Mouse (Mus musculus) liver, embryonic 11.5 days (tissue): ENCODE results near the gene Lefty1. TPM values are rescaled to one million over a fixed set of nuclear protein-coding genes. Genes with fewer than 3 reads are reported as not detected.
"Not testable (repeated sequence)": the region's sequence is repeated elsewhere in the genome, so short reads cannot be mapped to it uniquely, and the experiment has no call there.

Experiments
- ATAC-seq: fragments of 200-750 bp; cut with Nextera tagmentation; replicated peaks from 2 replicates; pipeline ENCODE4 v1.8.0; 2017; ENCODE audit warnings: moderate number of reproducible peaks, mild to moderate bottlenecking, moderate TSS enrichment, moderate library complexity; ENCODE audit not compliant: low FRiP score
- DNase-seq: peaks from one replicate; pipeline ENCODE4 v3.0.0-alpha.2; 2017; ENCODE audit warnings: low spot score
- H3K27ac ChIP-seq: fragments of 300-500 bp; sonication (generic); 2 replicates; pipeline ENCODE4 v1.5.1; 2014; ENCODE audit warnings: mild to moderate bottlenecking, low read depth, low read length, control low read depth
- H3K27me3 ChIP-seq: fragments of 300-500 bp; sonication (generic); replicated peaks from 2 replicates; pipeline ENCODE4 v1.6.1; 2014; ENCODE audit warnings: low read length, mixed read lengths; ENCODE audit not compliant: control insufficient read depth, insufficient read depth
- H3K36me3 ChIP-seq: fragments of 300-500 bp; sonication (generic); 2 replicates; pipeline ENCODE4 v1.6.1; 2014; ENCODE audit warnings: mild to moderate bottlenecking, low read length, moderate library complexity, mixed read lengths; ENCODE audit not compliant: control insufficient read depth, insufficient read depth
- H3K4me1 ChIP-seq: fragments of 300-500 bp; sonication (generic); replicated peaks from 2 replicates; pipeline ENCODE4 v1.6.1; 2014; ENCODE audit warnings: low read length, mixed read lengths; ENCODE audit not compliant: control insufficient read depth, insufficient read depth
- H3K4me2 ChIP-seq: fragments of 300-500 bp; sonication (generic); 2 replicates; pipeline ENCODE4 v1.6.1; 2014; ENCODE audit warnings: mild to moderate bottlenecking, control low read depth, moderate library complexity
- H3K4me3 ChIP-seq: fragments of 300-500 bp; sonication (generic); 2 replicates; pipeline ENCODE4 v1.5.1; 2014; ENCODE audit warnings: low read depth, low read length, control low read depth
- H3K9ac ChIP-seq: fragments of 300-500 bp; sonication (generic); 2 replicates; pipeline ENCODE4 v1.6.1; 2014; ENCODE audit warnings: low read depth, low read length, control low read depth
- H3K9me3 ChIP-seq: fragments of 300-500 bp; sonication (generic); 2 replicates; pipeline ENCODE4 v1.6.1; 2016; ENCODE audit warnings: low read length, inconsistent platforms, mixed read lengths; ENCODE audit not compliant: control insufficient read depth
- WGBS: fragments of 180-500 bp; shearing (Covaris S2); extraction: QIAGEN DNeasy Blood & Tissue Kit; methylation state at CpG from one replicate; pipeline ENCODE4 v1.1.7; 2014; 5-methylcytosine and 5-hydroxymethylcytosine counted together
- polyA plus RNA-seq: library from polyadenylated mRNA; unstranded; fragments of >200 nt; fragmentation: Nextera tagmentation; extraction: Ambion mirVana; gene quantifications from 2 replicates; pipeline ENCODE4 v1.2.1, GENCODE M21; 2014

Gene Lefty1
- polyA plus RNA-seq = 7.3 and 9.5 TPM in 2 replicates

DNA sequence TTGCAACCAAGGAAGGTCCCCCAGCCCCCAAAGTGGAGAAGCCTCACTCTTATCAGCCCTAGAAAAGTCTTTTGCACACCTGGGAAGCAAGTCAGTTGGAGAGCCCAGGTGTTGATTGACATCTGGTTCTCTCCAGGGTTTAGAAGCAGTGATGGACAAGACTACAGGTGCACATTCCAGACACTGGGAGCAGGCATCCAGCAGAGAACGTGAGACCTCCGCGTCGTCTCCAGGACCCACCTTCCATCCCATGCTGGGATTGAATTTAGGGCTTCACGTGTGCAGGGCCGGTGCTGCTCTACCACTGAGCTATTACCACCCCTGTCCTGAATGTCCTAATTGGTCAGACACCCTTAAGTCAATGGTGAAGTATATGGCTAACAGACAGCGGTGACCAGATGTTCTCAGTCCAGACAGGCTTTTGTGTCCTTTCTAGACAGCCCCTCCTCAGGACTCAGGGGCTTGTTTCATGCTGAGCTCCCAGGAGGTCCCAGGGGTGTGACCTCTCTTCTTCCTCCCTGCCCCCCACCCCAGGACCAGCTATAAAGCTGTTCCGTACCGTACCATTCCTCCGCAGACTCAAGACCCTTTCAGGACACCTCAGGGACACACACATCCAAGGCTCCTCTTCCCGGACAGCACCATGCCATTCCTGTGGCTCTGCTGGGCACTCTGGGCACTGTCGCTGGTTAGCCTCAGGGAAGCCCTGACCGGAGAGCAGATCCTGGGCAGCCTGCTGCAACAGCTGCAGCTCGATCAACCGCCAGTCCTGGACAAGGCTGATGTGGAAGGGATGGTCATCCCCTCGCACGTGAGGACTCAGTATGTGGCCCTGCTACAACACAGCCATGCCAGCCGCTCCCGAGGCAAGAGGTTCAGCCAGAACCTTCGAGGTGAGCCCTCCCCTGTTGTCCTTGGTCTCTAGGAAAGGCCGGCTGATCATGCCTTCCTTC, at the start of gene Lefty1:
Gene Lefty1, plus strand, starts transcription at position 556 of the 953 bp plus-strand sequence.
- Histone ChIP-seq H3K27me3 (peaks cover 34% of the 10 kb centered on the region), H3K4me2 (peak within 1 kb of the TSS; percentile 71), H3K9me3 (no peaks in the 10 kb centered on the region), H3K27ac (no peak within 1 kb of the TSS), H3K36me3 (no peaks in the 10 kb centered on the region), H3K4me1 (peaks cover 8% of the 10 kb centered on the region; the same call in 1 of the 2 replicates), H3K4me3 (no peak within 1 kb of the TSS), H3K9ac (peak within 1 kb of the TSS; percentile 62; the same call in 1 of the 2 replicates)
- no peak for ATAC-seq
- no peak for DNase-seq
- WGBS = 20% methylated on average over 21 of the region's 21 CpGs

- Histone ChIP-seq H3K27ac (no peak overlapping the region), H3K9ac (no peak overlapping the region)
- no peak for DNase-seq
Observed at GRCm38 (mm10) chr1:180888556-180889042, 46.2 kb upstream of the Lefty1 start.

GRCm38 (mm10) chr1:180889172-180889571, 45.6 kb upstream of the Lefty1 start:
- H3K4me3 ChIP-seq = no peak overlapping the region
- H3K27me3 ChIP-seq = peaks cover 37% of the 10 kb centered on the region
- H3K9ac ChIP-seq = no peak overlapping the region
- no peaks in the 10 kb centered on the region for H3K9me3 ChIP-seq
- ATAC-seq (no peak), DNase-seq (no peak)
- no peak overlapping the region for H3K4me2 ChIP-seq
- H3K36me3 ChIP-seq = no peaks in the 10 kb centered on the region
- no peak overlapping the region for H3K27ac ChIP-seq
- 42% methylated on average over 7 of the region's 7 CpGs for WGBS
- peaks cover 8% of the 10 kb centered on the region; the same call in 1 of the 2 replicates for H3K4me1 ChIP-seq

More at GRCm38 (mm10) chr1:180888556-180889042, 46.2 kb upstream of the Lefty1 start:
- Histone ChIP-seq H3K36me3 (no peaks in the 10 kb centered on the region), H3K9me3 (no peaks in the 10 kb centered on the region), H3K4me1 (peaks cover 11% of the 10 kb centered on the region), H3K4me2 (no peak overlapping the region), H3K27me3 (peaks cover 31% of the 10 kb centered on the region), H3K4me3 (no peak overlapping the region)
- ATAC-seq = no peak
- 17% methylated on average over 13 of the region's 13 CpGs for WGBS

- no peak overlapping the region for H3K27ac ChIP-seq
- H3K4me3 ChIP-seq = no peak overlapping the region
- no peak overlapping the region for H3K4me2 ChIP-seq
- 30% methylated on average over 6 of the region's 6 CpGs for WGBS
- DNase-seq (no peak), ATAC-seq (no peak)
- H3K9ac ChIP-seq = no peak overlapping the region
- H3K27me3 ChIP-seq = peaks cover 44% of the 10 kb centered on the region
- H3K36me3 ChIP-seq = no peaks in the 10 kb centered on the region
- H3K4me1 ChIP-seq = 0 out of 2 replicates have a peak, but pooled peaks cover 5% of the 10 kb centered on the region
- no peaks in the 10 kb centered on the region for H3K9me3 ChIP-seq
Observed at GRCm38 (mm10) chr1:180889841-180890240, 45.0 kb upstream of the Lefty1 start.

GRCm38 (mm10) chr1:180892808-180893207, 42.0 kb upstream of the Lefty1 start, which contains the start of gene Lefty2:
Gene Lefty2, plus strand, starts transcription at chr1:180893108.
- Histone ChIP-seq H3K9me3 (no peaks in the 10 kb centered on the region), H3K27me3 (peaks cover 48% of the 10 kb centered on the region), H3K27ac (no peak within 1 kb of the TSS), H3K9ac (no peak within 1 kb of the TSS), H3K4me2 (no peak within 1 kb of the TSS), H3K36me3 (no peaks in the 10 kb centered on the region), H3K4me3 (no peak within 1 kb of the TSS), H3K4me1 (0 out of 2 replicates have a peak, but pooled peaks cover 5% of the 10 kb centered on the region)
- no peak for DNase-seq
- WGBS = 47% methylated on average over 10 of the region's 10 CpGs
- no peak for ATAC-seq

DNA sequence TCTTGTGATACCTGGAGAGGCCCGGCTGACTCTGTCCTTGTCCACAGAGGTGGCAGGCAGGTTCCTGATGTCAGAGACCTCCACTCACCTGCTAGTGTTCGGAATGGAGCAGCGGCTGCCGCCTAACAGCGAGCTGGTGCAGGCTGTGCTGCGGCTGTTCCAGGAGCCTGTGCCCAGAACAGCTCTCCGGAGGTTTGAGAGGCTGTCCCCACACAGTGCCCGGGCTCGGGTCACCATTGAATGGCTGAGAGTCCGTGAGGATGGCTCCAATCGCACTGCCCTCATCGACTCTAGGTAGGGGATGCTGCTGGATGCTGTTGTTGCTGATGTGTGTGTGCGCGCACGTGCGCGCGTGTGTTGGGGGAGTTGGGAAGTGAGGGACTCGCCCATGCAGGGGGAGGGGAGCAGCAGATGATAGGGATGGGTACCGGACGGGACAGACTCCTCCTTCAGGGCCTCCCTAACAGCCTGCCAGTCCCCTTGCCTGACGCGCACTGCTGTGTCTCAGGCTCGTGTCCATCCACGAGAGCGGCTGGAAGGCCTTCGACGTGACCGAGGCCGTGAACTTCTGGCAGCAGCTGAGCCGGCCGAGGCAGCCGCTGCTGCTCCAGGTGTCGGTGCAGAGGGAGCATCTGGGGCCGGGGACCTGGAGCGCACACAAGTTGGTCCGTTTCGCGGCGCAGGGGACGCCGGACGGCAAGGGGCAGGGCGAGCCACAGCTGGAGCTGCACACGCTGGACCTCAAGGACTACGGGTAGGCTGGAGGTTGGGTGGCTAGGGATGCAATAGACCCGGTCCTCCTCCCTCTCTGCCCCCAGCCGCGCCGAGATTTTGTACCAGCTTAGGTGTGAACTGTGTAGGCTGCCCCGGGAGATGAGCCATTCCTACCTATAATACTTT, 40.5 kb upstream of the Lefty1 start:
- not testable (repeated sequence) for H3K27ac ChIP-seq, H3K4me1 ChIP-seq, H3K9me3 ChIP-seq, DNase-seq, H3K9ac ChIP-seq, H3K36me3 ChIP-seq
- H3K4me3 ChIP-seq = peak overlapping the region; percentile 10; the same call in 1 of the 2 replicates
- ATAC-seq = peak; percentile 40; the same call in 1 of the 2 replicates
- H3K4me2 ChIP-seq = peak overlapping the region; percentile 42
- WGBS = 10% methylated on average over 46 of the region's 51 CpGs
- peaks cover 46% of the 10 kb centered on the region for H3K27me3 ChIP-seq

DNA sequence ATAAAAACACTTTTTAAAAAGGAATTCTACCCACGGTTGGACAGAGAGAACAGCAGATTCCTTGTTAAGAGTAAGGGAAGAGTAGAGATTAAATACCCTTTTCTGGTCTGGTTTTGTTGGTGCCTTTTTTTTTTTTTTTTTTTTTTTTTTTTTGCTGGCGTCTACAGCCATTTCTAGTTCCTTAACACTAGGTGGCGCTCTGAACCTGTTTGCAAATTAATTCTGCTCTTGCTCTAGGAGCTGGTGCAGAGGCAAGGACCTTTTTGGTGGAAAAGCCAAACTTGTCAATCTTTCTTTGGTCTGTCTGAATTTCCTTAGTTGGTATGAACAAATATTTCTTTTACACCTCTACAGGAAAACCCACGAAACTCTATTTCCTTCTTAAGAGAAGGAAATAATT, 33.7 kb upstream of the Lefty1 start:
- no peak for DNase-seq
- H3K4me3 ChIP-seq = no peak overlapping the region
- no peak overlapping the region for H3K27ac ChIP-seq
- H3K9me3 ChIP-seq = no peaks in the 10 kb centered on the region
- H3K4me2 ChIP-seq = no peak overlapping the region
- 0% methylated on average over 4 of the region's 4 CpGs for WGBS
- H3K4me1 ChIP-seq = peaks cover 23% of the 10 kb centered on the region
- no peaks in the 10 kb centered on the region for H3K27me3 ChIP-seq
- peaks cover 7% of the 10 kb centered on the region; the same call in 1 of the 2 replicates for H3K36me3 ChIP-seq
- no peak for ATAC-seq
- H3K9ac ChIP-seq = no peak overlapping the region

DNA sequence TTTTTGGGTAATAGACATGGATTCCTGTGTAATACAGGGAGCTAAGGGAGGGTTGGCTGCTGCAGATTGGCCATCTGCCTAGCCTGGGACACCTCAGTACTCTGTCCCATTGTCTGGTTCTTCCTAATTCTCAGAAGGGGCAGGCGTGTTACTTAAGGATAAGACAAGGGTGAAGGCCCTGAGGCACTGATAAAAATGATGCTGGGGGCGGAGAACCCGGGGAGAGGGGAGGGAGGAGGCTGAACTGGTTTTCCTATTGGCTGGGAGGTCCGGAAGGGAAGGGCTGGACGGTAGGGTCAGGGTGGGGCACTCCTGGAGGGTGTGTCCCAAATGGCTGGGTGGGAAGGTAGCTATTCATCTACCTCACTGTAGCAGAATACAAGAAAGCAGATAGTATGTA, 31.9 kb upstream of the Lefty1 start:
- Histone ChIP-seq H3K4me3 (no peak overlapping the region), H3K4me2 (peak overlapping the region; percentile 86), H3K27ac (peak overlapping the region; percentile 93), H3K4me1 (peaks cover 33% of the 10 kb centered on the region), H3K27me3 (no peaks in the 10 kb centered on the region), H3K9me3 (no peaks in the 10 kb centered on the region), H3K36me3 (peaks cover 22% of the 10 kb centered on the region), H3K9ac (no peak overlapping the region)
- peak; percentile 94 for ATAC-seq
- peak; percentile 66 for DNase-seq
- 17% methylated on average over 5 of the region's 5 CpGs for WGBS
